Mouse (Mus musculus) bone marrow macrophage, adult 2 months (primary cell): ENCODE data around the gene Pou6f1.

ENCODE experiments used
- CTCF ChIP-seq: IDR thresholded peaks from 2 replicates; pipeline ENCODE4 v1.5.1; 2012; ENCODE audit warnings: low read depth, mild to moderate bottlenecking, low read length, moderate library complexity
- POLR2A ChIP-seq: IDR thresholded peaks from 2 replicates; pipeline ENCODE4 v1.6.1; 2012; ENCODE audit warnings: mild to moderate bottlenecking, low read depth, low read length, borderline replicate concordance

DNA sequence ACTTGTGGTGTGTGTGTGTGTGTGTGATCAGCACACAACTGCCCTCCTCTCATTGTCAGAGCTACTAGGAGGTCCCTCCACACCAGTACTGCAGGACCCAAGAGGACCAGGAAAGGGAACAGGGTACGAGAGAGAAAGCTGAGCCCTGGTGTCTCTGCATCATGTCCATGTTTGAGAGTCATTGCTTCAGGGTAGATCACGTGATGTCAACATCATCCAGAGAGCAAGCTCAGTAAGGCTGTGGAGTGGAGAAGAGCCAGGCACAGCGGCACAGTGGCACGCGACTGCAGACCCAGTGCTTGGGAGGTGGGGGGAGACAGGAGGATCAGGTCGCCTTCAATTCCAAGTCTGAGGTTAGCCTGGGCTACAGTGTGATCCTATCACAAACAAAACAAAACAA lies 23.4 kb downstream of the Pou6f1 start:
- TF ChIP-seq POLR2A: no peak
- TF ChIP-seq CTCF: no peak
